Mouse (Mus musculus) central nervous system, embryonic 18 days (tissue): ENCODE measurements around the gene Nostrin. TPM values are rescaled to one million over a fixed set of nuclear protein-coding genes. Genes with fewer than 3 reads are reported as not detected.

Experiments
- polyA plus RNA-seq: library from polyadenylated mRNA; depleted of rRNA; stranded (reverse); fragments of >200 nt; gene quantifications from 2 replicates; pipeline ENCODE4 v1.2.3, GENCODE M21; 2012; rRNA removed

Gene Nostrin
- polyA plus RNA-seq = 1.7 and 2.7 TPM in 2 replicates

GRCm38 (mm10) chr2:69135661-69136576, at the start of gene Nostrin:
TSS of gene Nostrin (plus strand) at chr2:69135800.

DNA sequence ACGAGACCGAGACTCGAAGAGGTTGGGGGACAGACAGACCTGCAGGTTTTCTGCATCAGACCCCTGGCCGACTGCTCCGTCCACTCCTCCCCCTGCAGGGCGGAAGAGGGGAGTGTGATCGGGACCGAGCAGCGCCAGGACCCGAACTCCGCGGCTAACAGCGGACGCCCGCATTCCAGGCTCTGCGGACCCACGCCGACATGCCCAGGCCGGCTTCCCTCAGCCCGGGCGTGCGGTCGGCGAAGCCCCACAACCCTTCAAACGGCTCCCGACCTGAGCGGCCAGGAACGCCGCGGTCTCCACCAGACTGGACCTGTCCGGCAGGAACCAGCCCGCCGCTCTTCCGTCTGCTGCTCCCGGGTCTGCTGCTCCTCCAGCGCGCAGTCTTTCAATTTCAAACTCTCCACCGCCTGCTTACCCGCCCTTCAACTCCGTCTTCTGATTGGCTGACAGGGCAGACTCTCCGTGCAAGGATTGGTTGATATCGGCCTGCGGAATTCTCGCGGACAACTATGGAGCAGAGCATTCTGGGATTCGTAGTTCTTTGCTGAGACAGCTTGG, 70.3 kb downstream of the Nostrin start, which contains the start of gene Spc25:
TSS of gene Spc25 (minus strand) at position 404 of the 561 bp plus-strand sequence.

DNA sequence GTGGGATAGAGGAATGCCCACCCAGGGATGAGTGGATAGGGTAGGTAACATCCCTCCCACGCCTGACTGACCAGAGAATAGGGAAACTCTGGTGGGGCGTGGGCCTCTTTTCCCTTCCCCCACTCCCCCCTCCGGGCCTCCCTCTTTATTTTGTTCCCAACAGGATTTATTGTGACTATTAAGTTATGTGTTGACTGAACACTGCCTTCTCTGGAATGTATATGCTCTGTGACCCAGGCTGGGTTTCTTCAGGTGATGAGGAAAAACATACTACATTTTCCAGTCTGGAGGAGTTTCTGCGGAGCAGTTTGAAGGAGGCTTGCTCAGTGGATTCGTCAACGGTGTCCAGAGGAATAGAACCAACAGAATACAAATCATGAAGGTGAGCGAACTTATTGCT, 75.2 kb downstream of the Nostrin start, which contains the start of gene G6pc2:
TSS of gene G6pc2 (plus strand) at position 301 of the 400 bp plus-strand sequence.

Other genes with a start within 250 kb of the Nostrin start
- 12.6 and 14.3 TPM in 2 replicates for gene Spc25, start 70.4 kb downstream of the Nostrin start, polyA plus RNA-seq
- gene G6pc2, start 75.3 kb downstream of the Nostrin start, polyA plus RNA-seq = 0.11 and 0.21 TPM in 2 replicates
- gene Abcb11, start 206.8 kb downstream of the Nostrin start, polyA plus RNA-seq = 0.05 and 0.16 TPM in 2 replicates
- gene Dhrs9, start 244.6 kb downstream of the Nostrin start, polyA plus RNA-seq = 0.01 and 1.1 TPM in 2 replicates